Mouse (Mus musculus) midbrain, postnatal 0 days (tissue): Measurements from ENCODE around the gene Nelfb. TPM values are rescaled to one million over a fixed set of nuclear protein-coding genes. Genes with fewer than 3 reads are reported as not detected.

Experiments
- ATAC-seq: fragments of 200-750 bp; cut with Nextera tagmentation; 2 replicates; pipeline ENCODE4 v1.8.0; 2017; ENCODE audit warnings: moderate number of reproducible peaks, mild to moderate bottlenecking, moderate TSS enrichment, moderate library complexity; ENCODE audit not compliant: low FRiP score
- DNase-seq: peaks from one replicate; pipeline ENCODE4 v3.0.0-alpha.2; 2015; ENCODE audit warnings: low spot score
- H3K27ac ChIP-seq: fragments of 300-500 bp; sonication (generic); 2 replicates; pipeline ENCODE4 v1.5.1; 2014; ENCODE audit warnings: low read depth, mild to moderate bottlenecking, low read length, mixed read lengths
- H3K27me3 ChIP-seq: fragments of 300-500 bp; sonication (generic); 2 replicates; pipeline ENCODE4 v1.6.1; 2014; ENCODE audit warnings: low read length, control low read depth, mixed read lengths; ENCODE audit not compliant: insufficient read depth
- H3K36me3 ChIP-seq: fragments of 300-500 bp; sonication (generic); 2 replicates; pipeline ENCODE4 v1.6.1; 2014; ENCODE audit warnings: low read length, control low read depth, mixed read lengths; ENCODE audit not compliant: insufficient read depth
- H3K4me1 ChIP-seq: fragments of 300-500 bp; sonication (generic); 2 replicates; pipeline ENCODE4 v1.6.1; 2014; ENCODE audit warnings: mild to moderate bottlenecking, control low read depth, antibody characterized with exemption, low read length, mixed read lengths; ENCODE audit not compliant: insufficient read depth
- H3K4me2 ChIP-seq: fragments of 300-500 bp; sonication (generic); 2 replicates; pipeline ENCODE4 v1.6.1; 2014; ENCODE audit warnings: low read depth, mild to moderate bottlenecking, low read length, mixed read lengths; ENCODE audit not compliant: poor library complexity, severe bottlenecking
- H3K4me3 ChIP-seq: fragments of 300-500 bp; sonication (generic); 2 replicates; pipeline ENCODE4 v1.5.1; 2014; ENCODE audit warnings: low read depth, mild to moderate bottlenecking, low read length, moderate library complexity
- H3K9ac ChIP-seq: fragments of 300-500 bp; sonication (generic); replicated peaks from 2 replicates; pipeline ENCODE4 v1.6.1; 2014; ENCODE audit warnings: mild to moderate bottlenecking, low read length, moderate library complexity, mixed read lengths; ENCODE audit not compliant: poor library complexity, severe bottlenecking
- H3K9me3 ChIP-seq: fragments of 300-500 bp; sonication (generic); 2 replicates; pipeline ENCODE4 v1.6.1; 2016; ENCODE audit warnings: low read length, control low read depth
- CTCF ChIP-seq: IDR thresholded peaks from 2 replicates; pipeline ENCODE4 v1.5.1; 2016; ENCODE audit warnings: antibody characterized with exemption, mild to moderate bottlenecking
- whole genome bisulfite sequencing: fragments of 180-500 bp; shearing (Covaris S2); extraction: QIAGEN DNeasy Blood & Tissue Kit; methylation state at CpG from one replicate; pipeline ENCODE4 v1.1.7; 2014; 5-methylcytosine and 5-hydroxymethylcytosine counted together
- polyA plus RNA-seq: library from polyadenylated mRNA; unstranded; fragments of >200 nt; fragmentation: Nextera tagmentation; extraction: Ambion mirVana; gene quantifications from 2 replicates; pipeline ENCODE4 v1.2.1, GENCODE M21; 2015
- total RNA-seq: library from RNA; depleted of rRNA; stranded (reverse); fragments of >200 nt; gene quantifications from 2 replicates; pipeline ENCODE4 v1.2.3, GENCODE M21; 2014

Gene Nelfb
- total and polyA plus RNA-seq, 2 experiments from 2014 or later, result 87.0 to 90.4 TPM

- H3K36me3 ChIP-seq, result peaks cover 12% of the 10 kb centered on the region
- no peak overlapping the region for H3K9ac ChIP-seq
- peaks cover 4% of the 10 kb centered on the region; the same call in 1 of the 2 replicates for H3K27me3 ChIP-seq
- H3K4me3 ChIP-seq, result no peak overlapping the region
- no peak overlapping the region for H3K4me2 ChIP-seq
- no peak for DNase-seq
- 84% methylated on average over 17 of the region's 17 CpGs for WGBS
- no peaks in the 10 kb centered on the region for H3K9me3 ChIP-seq
- H3K4me1 ChIP-seq, result no peaks in the 10 kb centered on the region
- H3K27ac ChIP-seq, result no peak overlapping the region
- ATAC-seq, result no peak
- no peak for TF ChIP-seq CTCF
Measured at GRCm38 (mm10) chr2:25194486-25195171, 16.7 kb downstream of the Nelfb start.

- H3K27me3 ChIP-seq, result peaks cover 4% of the 10 kb centered on the region; the same call in 1 of the 2 replicates
- H3K27ac ChIP-seq, result no peak overlapping the region
- DNase-seq, result no peak
- no peak for TF ChIP-seq CTCF
- no peaks in the 10 kb centered on the region for H3K4me1 ChIP-seq
- WGBS, result 81% methylated on average over 5 of the region's 5 CpGs
- H3K9me3 ChIP-seq, result no peaks in the 10 kb centered on the region
- peaks cover 9% of the 10 kb centered on the region for H3K36me3 ChIP-seq
- ATAC-seq, result no peak
- H3K4me3 ChIP-seq, result no peak overlapping the region
- H3K4me2 ChIP-seq, result no peak overlapping the region
- H3K9ac ChIP-seq, result no peak overlapping the region
Measured at GRCm38 (mm10) chr2:25194006-25194405, 17.3 kb downstream of the Nelfb start.

GRCm38 (mm10) chr2:25193330-25193770 lies 17.9 kb downstream of the Nelfb start:
- TF ChIP-seq CTCF, result peak; percentile 96
- ATAC-seq, result peak; percentile 62
- H3K9me3 ChIP-seq, result no peaks in the 10 kb centered on the region

GRCm38 (mm10) chr2:25187841-25188240 lies 23.4 kb downstream of the Nelfb start:
- 81% methylated on average over 6 of the region's 6 CpGs for WGBS
- ATAC-seq, result no peak
- TF ChIP-seq CTCF, result no peak

More at GRCm38 (mm10) chr2:25193330-25193770, 17.9 kb downstream of the Nelfb start:
- WGBS, result under 1% methylated on average over 6 of the region's 6 CpGs
- peak; percentile 89 for DNase-seq
- Histone ChIP-seq H3K4me1 (no peaks in the 10 kb centered on the region), H3K27ac (no peak overlapping the region), H3K9ac (no peak overlapping the region), H3K27me3 (peaks cover 4% of the 10 kb centered on the region; the same call in 1 of the 2 replicates), H3K36me3 (peaks cover 2% of the 10 kb centered on the region), H3K4me3 (no peak overlapping the region), H3K4me2 (no peak overlapping the region)

GRCm38 (mm10) chr2:25186575-25186930 lies 24.7 kb downstream of the Nelfb start:
- Histone ChIP-seq H3K4me2 (peak overlapping the region; percentile 59; the same call in 1 of the 2 replicates), H3K27ac (no peak overlapping the region), H3K9me3 (no peaks in the 10 kb centered on the region), H3K9ac (no peak overlapping the region), H3K4me1 (peaks cover 5% of the 10 kb centered on the region; the same call in 1 of the 2 replicates), H3K4me3 (peak overlapping the region; percentile 38), H3K27me3 (no peaks in the 10 kb centered on the region), H3K36me3 (no peaks in the 10 kb centered on the region)
- 34% methylated on average over 5 of the region's 5 CpGs for WGBS
- ATAC-seq, result 0 out of 2 replicates have a peak, but pooled peaks have one; percentile 14
- no peak for TF ChIP-seq CTCF
- DNase-seq, result no peak

More at GRCm38 (mm10) chr2:25187841-25188240, 23.4 kb downstream of the Nelfb start:
- DNase-seq, result no peak
- H3K27me3 ChIP-seq, result no peaks in the 10 kb centered on the region
- H3K9me3 ChIP-seq, result no peaks in the 10 kb centered on the region
- H3K27ac ChIP-seq, result no peak overlapping the region
- H3K4me3 ChIP-seq, result no peak overlapping the region
- H3K4me2 ChIP-seq, result no peak overlapping the region
- no peaks in the 10 kb centered on the region for H3K36me3 ChIP-seq
- H3K9ac ChIP-seq, result no peak overlapping the region
- 0 out of 2 replicates have a peak, but pooled peaks cover under 1% of the 10 kb centered on the region for H3K4me1 ChIP-seq
